Mouse (Mus musculus) midbrain, embryonic 11.5 days (tissue): ENCODE data around the gene Scarb2. TPM values are rescaled to one million over a fixed set of nuclear protein-coding genes. Genes with fewer than 3 reads are reported as not detected.

Source experiments
- ATAC-seq: fragments of 200-750 bp; cut with Nextera tagmentation; 2 replicates; pipeline ENCODE4 v1.8.0; 2017; ENCODE audit warnings: moderate TSS enrichment, moderate library complexity; ENCODE audit not compliant: low FRiP score
- DNase-seq: peaks from one replicate; pipeline ENCODE4 v3.0.0; 2015; ENCODE audit warnings: low spot score; ENCODE audit errors: missing footprints
- H3K27ac ChIP-seq: fragments of 300-500 bp; sonication (generic); 2 replicates; pipeline ENCODE4 v1.5.1; 2014; ENCODE audit warnings: low read depth, low read length
- H3K27me3 ChIP-seq: fragments of 300-500 bp; sonication (generic); 2 replicates; pipeline ENCODE4 v1.6.1; 2014; ENCODE audit warnings: mild to moderate bottlenecking, low read length, moderate library complexity, mixed read lengths; ENCODE audit not compliant: control insufficient read depth, insufficient read depth
- H3K36me3 ChIP-seq: fragments of 300-500 bp; sonication (generic); 2 replicates; pipeline ENCODE4 v1.6.1; 2014; ENCODE audit warnings: mild to moderate bottlenecking, low read length, moderate library complexity, mixed read lengths; ENCODE audit not compliant: control insufficient read depth, insufficient read depth
- H3K4me1 ChIP-seq: fragments of 300-500 bp; sonication (generic); 2 replicates; pipeline ENCODE4 v1.6.1; 2014; ENCODE audit warnings: low read length; ENCODE audit not compliant: control insufficient read depth, insufficient read depth
- H3K4me2 ChIP-seq: fragments of 300-500 bp; sonication (generic); 2 replicates; pipeline ENCODE4 v1.6.1; 2014; ENCODE audit warnings: mild to moderate bottlenecking, moderate library complexity
- H3K4me3 ChIP-seq: fragments of 300-500 bp; sonication (generic); 2 replicates; pipeline ENCODE4 v1.5.1; 2014; ENCODE audit warnings: low read depth, low read length
- H3K9ac ChIP-seq: fragments of 300-500 bp; sonication (generic); 2 replicates; pipeline ENCODE4 v1.6.1; 2014; ENCODE audit warnings: low read length
- H3K9me3 ChIP-seq: fragments of 300-500 bp; sonication (generic); 2 replicates; pipeline ENCODE4 v1.6.1; 2016; ENCODE audit warnings: low read length; ENCODE audit not compliant: control insufficient read depth
- WGBS: fragments of 180-500 bp; shearing (Covaris S2); extraction: QIAGEN DNeasy Blood & Tissue Kit; methylation state at CpG from one replicate; pipeline ENCODE4 v1.1.7; 2014; 5-methylcytosine and 5-hydroxymethylcytosine counted together
- polyA plus RNA-seq: library from polyadenylated mRNA; unstranded; fragments of >200 nt; fragmentation: Nextera tagmentation; extraction: Ambion mirVana; gene quantifications from 2 replicates; pipeline ENCODE4 v1.2.1, GENCODE M21; 2014

Gene Scarb2
- polyA plus RNA-seq, 1 experiment from 2014 or later: 11.2 TPM

DNA sequence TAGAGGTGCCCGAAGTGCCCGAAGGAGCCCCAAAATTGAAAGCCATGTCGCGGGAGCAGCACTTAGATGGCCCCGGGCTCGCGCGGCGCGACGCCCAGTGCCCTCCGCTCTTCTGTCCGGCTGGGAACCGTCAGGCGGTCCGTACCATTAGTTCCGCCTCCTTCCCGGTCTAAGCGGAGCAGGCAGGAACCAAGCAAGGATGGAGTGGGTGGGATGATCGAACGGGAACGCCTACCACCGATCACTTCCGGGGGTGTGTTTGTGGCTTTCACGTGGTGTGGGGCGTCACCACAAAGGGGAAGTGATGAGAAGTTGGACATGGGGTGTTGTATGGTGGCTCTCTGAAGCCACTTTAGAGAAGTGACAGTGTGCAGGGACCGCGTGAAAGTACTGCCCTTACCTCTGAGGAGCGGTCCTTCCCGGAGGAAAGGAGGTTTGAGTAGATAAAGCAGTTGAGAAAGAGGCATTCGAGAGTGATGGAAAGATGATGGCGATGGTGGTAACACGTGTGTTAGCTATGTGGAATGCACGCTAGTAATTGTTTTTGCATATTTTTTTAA lies 71.5 kb downstream of the Scarb2 start, which contains the start of gene Nup54:
Gene Nup54 (minus strand): TSS at position 195 of the 560 bp plus-strand sequence.
- Histone ChIP-seq H3K4me3 (peak within 1 kb of the TSS; percentile 94), H3K27ac (peak within 1 kb of the TSS; percentile 60; the same call in 1 of the 2 replicates), H3K9ac (peak within 1 kb of the TSS; percentile 95), H3K9me3 (no peaks in the 10 kb centered on the region), H3K36me3 (no peaks in the 10 kb centered on the region), H3K27me3 (no peaks in the 10 kb centered on the region), H3K4me1 (peaks cover 6% of the 10 kb centered on the region), H3K4me2 (peak within 1 kb of the TSS; percentile 85)
- WGBS: under 1% methylated on average over 34 of the region's 34 CpGs
- DNase-seq (peak; percentile 99), ATAC-seq (peak; percentile 99)

GRCm38 (mm10) chr5:92434571-92434985 lies 72.1 kb downstream of the Scarb2 start:
- DNase-seq (peak; percentile 88), ATAC-seq (peak; percentile 80)
- Histone ChIP-seq H3K4me1 (peaks cover 6% of the 10 kb centered on the region), H3K4me2 (peak overlapping the region; percentile 85), H3K9me3 (no peaks in the 10 kb centered on the region), H3K27me3 (no peaks in the 10 kb centered on the region), H3K9ac (peak overlapping the region; percentile 95), H3K4me3 (peak overlapping the region; percentile 94), H3K27ac (peak overlapping the region; percentile 60; the same call in 1 of the 2 replicates), H3K36me3 (no peaks in the 10 kb centered on the region)
- WGBS: under 1% methylated on average over 26 of the region's 39 CpGs

DNA sequence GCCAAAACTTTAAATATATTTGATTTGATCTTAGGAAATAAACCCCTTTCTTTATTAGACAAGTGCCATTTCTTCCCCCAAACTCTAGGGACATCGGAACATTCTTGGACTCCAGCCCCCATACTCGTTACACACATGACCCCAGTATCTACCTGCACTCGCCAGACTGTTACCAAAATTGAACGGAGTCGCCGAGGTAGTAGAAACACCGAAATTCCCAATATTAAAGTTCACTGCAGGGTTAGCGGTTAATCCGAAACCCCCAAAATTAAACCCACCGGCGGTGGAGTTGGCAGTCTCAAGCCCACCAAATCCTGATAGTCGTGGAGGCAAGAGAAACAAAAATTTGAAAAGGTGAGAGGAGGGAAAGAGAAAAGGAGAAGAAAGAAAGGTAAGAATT lies 72.6 kb downstream of the Scarb2 start:
- ATAC-seq (no peak), DNase-seq (peak; percentile 87)
- Histone ChIP-seq H3K4me2 (peak overlapping the region; percentile 85), H3K27ac (no peak overlapping the region), H3K9me3 (no peaks in the 10 kb centered on the region), H3K4me1 (peaks cover 6% of the 10 kb centered on the region), H3K9ac (peak overlapping the region; percentile 95), H3K27me3 (no peaks in the 10 kb centered on the region), H3K36me3 (no peaks in the 10 kb centered on the region), H3K4me3 (peak overlapping the region; percentile 94)
- 3% methylated on average over 12 of the region's 12 CpGs for WGBS

GRCm38 (mm10) chr5:92431611-92432010 lies 75.0 kb downstream of the Scarb2 start:
- H3K9me3 ChIP-seq: no peaks in the 10 kb centered on the region
- 90% methylated on average over 7 of the region's 7 CpGs for WGBS
- ATAC-seq: no peak
- DNase-seq: no peak
- H3K4me3 ChIP-seq: no peak overlapping the region
- peaks cover 6% of the 10 kb centered on the region for H3K4me1 ChIP-seq
- no peak overlapping the region for H3K9ac ChIP-seq
- peaks cover 16% of the 10 kb centered on the region for H3K36me3 ChIP-seq
- H3K27ac ChIP-seq: no peak overlapping the region
- no peak overlapping the region for H3K4me2 ChIP-seq
- no peaks in the 10 kb centered on the region for H3K27me3 ChIP-seq

DNA sequence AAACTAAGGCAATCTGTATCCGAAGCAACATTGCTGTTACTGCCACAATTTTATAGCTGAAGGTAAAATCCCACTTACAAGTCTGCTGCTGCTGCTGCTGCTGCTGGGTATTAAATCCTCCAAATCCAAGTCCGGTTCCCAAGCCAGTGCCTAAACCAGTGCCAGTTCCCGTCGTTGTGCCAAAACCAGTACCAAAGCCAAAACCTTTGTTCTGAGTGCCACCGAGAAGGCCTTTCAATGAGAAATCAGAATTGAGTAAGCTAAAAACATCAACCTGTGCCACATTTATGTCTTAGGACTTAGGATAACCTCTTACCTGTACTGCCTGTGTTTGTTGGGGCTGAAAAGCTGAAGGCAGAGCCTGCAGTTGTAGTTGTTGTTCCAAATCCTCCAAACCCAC lies 75.9 kb downstream of the Scarb2 start:
- 93% methylated on average over 5 of the region's 5 CpGs for WGBS
- DNase-seq (no peak), ATAC-seq (no peak)
- Histone ChIP-seq H3K27me3 (no peaks in the 10 kb centered on the region), H3K9ac (no peak overlapping the region), H3K27ac (no peak overlapping the region), H3K9me3 (no peaks in the 10 kb centered on the region), H3K36me3 (peaks cover 16% of the 10 kb centered on the region), H3K4me2 (no peak overlapping the region), H3K4me1 (peaks cover 6% of the 10 kb centered on the region), H3K4me3 (no peak overlapping the region)

GRCm38 (mm10) chr5:92424126-92424525 lies 82.5 kb downstream of the Scarb2 start:
- no peaks in the 10 kb centered on the region for H3K4me1 ChIP-seq
- no peak overlapping the region for H3K9ac ChIP-seq
- no peak overlapping the region for H3K4me3 ChIP-seq
- H3K27ac ChIP-seq: no peak overlapping the region
- H3K4me2 ChIP-seq: no peak overlapping the region
- 94% methylated on average over 11 of the region's 11 CpGs for WGBS
- DNase-seq (no peak), ATAC-seq (no peak)
- H3K27me3 ChIP-seq: no peaks in the 10 kb centered on the region
- no peaks in the 10 kb centered on the region for H3K9me3 ChIP-seq
- peaks cover 33% of the 10 kb centered on the region for H3K36me3 ChIP-seq

DNA sequence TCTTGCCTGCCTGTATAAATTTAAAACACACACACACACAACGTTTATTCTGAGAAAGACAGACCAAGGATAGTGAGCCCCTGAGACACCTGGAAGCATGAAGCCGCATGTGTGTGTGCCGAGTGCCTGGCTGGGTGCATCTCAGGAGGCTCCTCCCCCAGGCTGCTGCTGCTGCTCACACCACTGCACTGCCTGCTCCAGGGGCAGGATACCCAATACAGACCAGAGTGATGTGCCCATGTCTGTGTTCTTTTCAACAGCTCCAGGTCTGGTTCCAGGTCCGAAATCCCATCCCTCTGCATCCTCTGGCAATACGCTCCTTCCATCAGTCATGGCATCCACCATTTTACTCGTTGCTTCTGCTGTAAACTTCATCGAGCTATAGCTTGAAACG lies 92.7 kb downstream of the Scarb2 start:
- peaks cover 6% of the 10 kb centered on the region; the same call in 1 of the 2 replicates for H3K36me3 ChIP-seq
- no peaks in the 10 kb centered on the region for H3K9me3 ChIP-seq
- DNase-seq: no peak
- no peak overlapping the region for H3K27ac ChIP-seq
- H3K4me1 ChIP-seq: no peaks in the 10 kb centered on the region
- no peak overlapping the region for H3K9ac ChIP-seq
- H3K27me3 ChIP-seq: no peaks in the 10 kb centered on the region
- ATAC-seq: no peak
- H3K4me3 ChIP-seq: no peak overlapping the region
- no peak overlapping the region for H3K4me2 ChIP-seq
- 84% methylated on average over 8 of the region's 8 CpGs for WGBS

DNA sequence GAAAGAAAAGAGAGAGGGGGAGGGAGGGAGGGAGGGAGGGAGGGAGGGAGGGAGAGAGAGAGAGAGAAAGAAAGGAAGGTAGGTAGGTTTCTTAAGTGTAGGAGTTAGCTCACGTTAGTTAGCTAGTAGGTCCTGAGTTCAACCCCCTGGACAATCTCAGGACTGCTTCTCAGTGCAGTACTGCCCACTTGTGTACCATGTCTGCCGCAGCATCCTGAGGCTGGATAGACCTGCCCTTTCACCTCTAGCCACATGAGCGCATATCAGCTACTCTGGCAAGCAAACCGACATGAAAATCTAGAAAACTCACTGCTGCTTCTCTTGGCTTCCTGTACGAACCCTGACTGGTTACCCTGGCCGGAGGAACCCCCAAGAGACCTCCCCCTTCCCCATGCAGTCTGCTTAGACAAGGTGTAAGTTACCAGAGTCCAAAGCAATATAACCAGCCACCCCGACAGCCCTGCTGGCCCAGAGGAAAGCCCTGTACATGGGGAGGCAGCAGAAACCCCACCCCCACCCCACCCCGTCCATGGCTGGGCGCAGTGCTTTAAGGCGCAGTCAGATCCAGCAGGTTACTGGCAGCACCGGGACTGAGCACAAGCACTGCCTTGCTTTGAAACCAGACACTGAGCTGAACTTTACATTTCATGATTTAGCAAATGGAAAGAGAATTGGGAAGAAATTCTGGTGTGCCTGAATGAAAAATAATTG lies 93.2 kb downstream of the Scarb2 start:
- H3K4me2 ChIP-seq: no peak overlapping the region
- ATAC-seq (0 out of 2 replicates have a peak, but pooled peaks have one; percentile 24), DNase-seq (no peak)
- H3K9ac ChIP-seq: no peak overlapping the region
- H3K27me3 ChIP-seq: no peaks in the 10 kb centered on the region
- WGBS: 90% methylated on average over 11 of the region's 11 CpGs
- H3K9me3 ChIP-seq: no peaks in the 10 kb centered on the region
- no peak overlapping the region for H3K27ac ChIP-seq
- no peaks in the 10 kb centered on the region for H3K4me1 ChIP-seq
- no peak overlapping the region for H3K4me3 ChIP-seq
- H3K36me3 ChIP-seq: peaks cover 6% of the 10 kb centered on the region; the same call in 1 of the 2 replicates

GRCm38 (mm10) chr5:92411461-92412140 lies 95.0 kb downstream of the Scarb2 start:
- WGBS: 70% methylated on average over 7 of the region's 7 CpGs
- H3K27ac ChIP-seq: no peak overlapping the region
- H3K9me3 ChIP-seq: no peaks in the 10 kb centered on the region
- peak; percentile 64 for DNase-seq
- ATAC-seq: no peak
- no peak overlapping the region for H3K4me2 ChIP-seq
- no peaks in the 10 kb centered on the region for H3K4me1 ChIP-seq
- H3K27me3 ChIP-seq: no peaks in the 10 kb centered on the region
- H3K9ac ChIP-seq: no peak overlapping the region
- no peaks in the 10 kb centered on the region; the same call in 1 of the 2 replicates for H3K36me3 ChIP-seq
- H3K4me3 ChIP-seq: no peak overlapping the region
